In the genomic region with DNA sequence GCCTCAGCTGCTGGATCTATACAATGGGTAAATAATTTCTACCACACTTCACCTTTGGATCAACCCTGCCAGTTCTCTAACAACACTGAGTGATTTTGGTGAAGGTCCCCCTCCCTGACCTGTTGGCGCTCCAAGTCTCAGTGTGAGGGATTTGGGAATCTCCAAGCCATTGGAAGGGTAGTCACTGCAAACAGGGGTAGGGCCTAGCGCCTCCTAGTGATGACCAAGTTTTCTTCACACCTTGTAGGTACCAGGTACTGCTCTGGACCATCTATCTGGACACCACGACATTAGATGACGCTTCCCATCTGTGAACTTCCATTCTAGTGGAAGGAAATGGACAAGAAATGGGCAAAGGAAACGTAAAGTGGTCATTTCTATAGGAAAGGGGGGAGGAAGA, we compare ENCODE assay signal across 8 mouse cellular contexts. TPM values are rescaled to one million over a fixed set of nuclear protein-coding genes. Genes with fewer than 3 reads are reported as not detected.
DNase-seq lines count a peak whose midpoint lies in the region; ATAC-seq lines count a peak whose summit lies in the region.

No protein-coding gene starts in this region.

- no peaks in the 10 kb centered on the region for H3K36me3 ChIP-seq in lung, embryonic 16.5 days (ENCODE audit: control insufficient read depth, insufficient read depth, low read length)
- no peaks in the 10 kb centered on the region for H3K36me3 ChIP-seq in limb, embryonic 11.5 days (ENCODE audit: control insufficient read depth, insufficient read depth, low read length)

- H3K27me3 ChIP-seq in lung, embryonic 16.5 days (ENCODE audit: control insufficient read depth, insufficient read depth, low read depth, low read length) = peaks cover 43% of the 10 kb centered on the region
- peaks cover 48% of the 10 kb centered on the region for H3K27me3 ChIP-seq in limb, embryonic 11.5 days (ENCODE audit: control insufficient read depth, insufficient read depth, low read length)

- peak; percentile 36 for DNase-seq in cerebellum, adult 9-11 months
- DNase-seq in cerebellum, postnatal 36 days = no peak
- DNase-seq in lung, adult 18-20 months = no peak
- DNase-seq in limb, embryonic 11.5 days (ENCODE audit: low spot score) = no peak
- DNase-seq in layer of hippocampus, postnatal 25 days (ENCODE audit: extremely low spot score in 1 of 2, low spot score in 1 of 2) = no peak
- no peak for DNase-seq in left cerebral cortex, adult 8-10 months (ENCODE audit: low spot score in 2 of 2)

- no peak overlapping the region for H3K27ac ChIP-seq in lung, embryonic 16.5 days (ENCODE audit: low read length)
- H3K27ac ChIP-seq in limb, embryonic 11.5 days (replicated peaks; ENCODE audit: low read depth, low read length) = no peak overlapping the region

- no peak for ATAC-seq in lung, embryonic 16.5 days (ENCODE audit: low read depth)
- no peak for ATAC-seq in limb, embryonic 11.5 days (ENCODE audit: insufficient number of reproducible peaks, low FRiP score, low TSS enrichment, low read depth)
- ATAC-seq in erythroid progenitor cell, adult 5-6 weeks (replicated peaks; ENCODE audit: low FRiP score, poor library complexity, severe bottlenecking) = no peak

- peaks cover 11% of the 10 kb centered on the region for H3K4me1 ChIP-seq in lung, embryonic 16.5 days (replicated peaks; ENCODE audit: control insufficient read depth, insufficient read depth, low read length)
- peaks cover 12% of the 10 kb centered on the region; the same call in 1 of the 2 replicates for H3K4me1 ChIP-seq in limb, embryonic 11.5 days (ENCODE audit: control insufficient read depth, insufficient read depth, low read length)

- no peak overlapping the region for H3K9ac ChIP-seq in lung, embryonic 16.5 days (ENCODE audit: low read length)
- no peak overlapping the region for H3K9ac ChIP-seq in limb, embryonic 11.5 days (ENCODE audit: low read length)

- H3K9me3 ChIP-seq in lung, embryonic 16.5 days (ENCODE audit: control insufficient read depth, low read length) = no peaks in the 10 kb centered on the region
- no peaks in the 10 kb centered on the region for H3K9me3 ChIP-seq in limb, embryonic 11.5 days (ENCODE audit: control insufficient read depth, low read length)

- H3K4me3 ChIP-seq in lung, embryonic 16.5 days (ENCODE audit: low read length) = peak overlapping the region; percentile 53
- H3K4me3 ChIP-seq in limb, embryonic 11.5 days (ENCODE audit: low read depth, low read length) = no peak overlapping the region; the same call in 1 of the 2 replicates

- peak overlapping the region; percentile 86; the same call in 1 of the 2 replicates for H3K4me2 ChIP-seq in lung, embryonic 16.5 days (ENCODE audit: low read depth, low read length)
- peak overlapping the region; percentile 95 for H3K4me2 ChIP-seq in limb, embryonic 11.5 days (ENCODE audit: low read depth, severe bottlenecking)

- WGBS in lung, embryonic 16.5 days = 19% methylated on average over 5 of the region's 5 CpGs
- WGBS in limb, embryonic 11.5 days = 15% methylated on average over 5 of the region's 5 CpGs

RNA-seq across cellular contexts. Expression of a gene that starts 0.5 kb away (rescaled TPM):
- polyA plus RNA-seq in lung, embryonic 16.5 days (2015; fragmentation: Nextera tagmentation; extraction: Ambion mirVana) = not detected in 2 replicates
- 0.07 and 0.11 TPM in 2 replicates for polyA plus RNA-seq in limb, embryonic 11.5 days (2014; fragmentation: Nextera tagmentation; extraction: Ambion mirVana)
- not detected in 2 replicates for total RNA-seq in erythroid progenitor cell, adult 5-6 weeks (2015; ENCODE audit: low replicate concordance)
- not detected in 2 replicates for total RNA-seq in erythroid progenitor cell, adult 5-6 weeks (2017; ENCODE audit: low replicate concordance)
- total RNA-seq in layer of hippocampus, postnatal 25 days (2021) = 1 to 10 TPM; 7.2 to 7.5 TPM
- total RNA-seq in left cerebral cortex, adult 8-10 months (2022) = 1 to 10 TPM; 6.2 to 8.0 (median 7.4) TPM

RNA-seq across cellular contexts. Expression of a gene that starts 16.9 kb away (rescaled TPM):
- polyA plus RNA-seq in lung, embryonic 16.5 days (2015; fragmentation: Nextera tagmentation; extraction: Ambion mirVana) = 57.4 and 70.9 TPM in 2 replicates
- 51.8 and 53.8 TPM in 2 replicates for polyA plus RNA-seq in limb, embryonic 11.5 days (2014; fragmentation: Nextera tagmentation; extraction: Ambion mirVana)
- not detected in 2 replicates for total RNA-seq in erythroid progenitor cell, adult 5-6 weeks (2015; ENCODE audit: low replicate concordance)
- total RNA-seq in erythroid progenitor cell, adult 5-6 weeks (2017; ENCODE audit: low replicate concordance) = not detected in 2 replicates
- total RNA-seq in layer of hippocampus, postnatal 25 days (2021) = 10 to 100 TPM; 75.6 to 90.6 TPM
- total RNA-seq in left cerebral cortex, adult 8-10 months (2022) = 10 to 100 TPM; 52.1 to 64.5 (median 55.5) TPM

RNA-seq across cellular contexts. Expression of a gene that starts 55.0 kb away (rescaled TPM):
- 548 and 571 TPM in 2 replicates for polyA plus RNA-seq in lung, embryonic 16.5 days (2015; fragmentation: Nextera tagmentation; extraction: Ambion mirVana)
- polyA plus RNA-seq in limb, embryonic 11.5 days (2014; fragmentation: Nextera tagmentation; extraction: Ambion mirVana) = 404 and 456 TPM in 2 replicates
- 134 and 193 TPM in 2 replicates for total RNA-seq in erythroid progenitor cell, adult 5-6 weeks (2015; ENCODE audit: low replicate concordance)
- total RNA-seq in erythroid progenitor cell, adult 5-6 weeks (2017; ENCODE audit: low replicate concordance) = 116 and 230 TPM in 2 replicates
- total RNA-seq in layer of hippocampus, postnatal 25 days (2021) = 100 to 1,000 TPM; 186 to 223 TPM
- total RNA-seq in left cerebral cortex, adult 8-10 months (2022) = 100 to 1,000 TPM; 182 to 221 (median 192) TPM

Comparison
In these comparisons a context has a peak if more than half of its experiments do, and no peak if none do; other contexts are left out.
1. RNA of a gene that starts 0.5 kb away (total RNA-seq): 6.2 to 8.0 TPM in left cerebral cortex, adult 8-10 months and 7.2 to 7.5 TPM in layer of hippocampus, postnatal 25 days; not detected in erythroid progenitor cell, adult 5-6 weeks; every median in the first group is over 4 times any median in the second.
2. RNA of a gene that starts 16.9 kb away (total RNA-seq): 75.6 to 90.6 TPM in layer of hippocampus, postnatal 25 days and 52.1 to 64.5 TPM in left cerebral cortex, adult 8-10 months; not detected in erythroid progenitor cell, adult 5-6 weeks; every median in the first group is over 10 times any median in the second.